Mouse (Mus musculus): ENCODE measurements around the gene Ces1f.
"Not testable (repeated sequence)": the region's sequence is repeated elsewhere in the genome, so short reads cannot be mapped to it uniquely, and the experiment has no call there.

The Ces1f gene

DNA sequence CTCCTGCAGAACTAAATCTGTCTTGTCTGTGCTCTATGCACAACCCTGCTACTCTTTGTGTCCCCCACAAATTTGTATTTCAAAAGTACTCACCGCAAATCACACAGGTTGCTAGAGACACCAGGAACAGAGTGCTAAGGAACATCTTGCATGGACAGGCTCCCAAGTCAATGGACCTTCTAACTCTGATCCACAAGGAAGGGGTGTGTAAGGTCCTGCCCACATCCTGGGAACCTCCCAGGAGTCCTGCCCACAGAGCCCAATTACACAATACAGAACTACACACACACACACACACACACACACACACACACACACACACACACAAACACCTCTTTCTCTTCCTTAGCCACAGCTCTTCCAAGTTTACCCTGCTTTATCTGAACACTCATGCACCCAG, at the start of gene Ces1f:
Ces1f (minus strand) TSS at position 192 of the 400 bp plus-strand sequence.
- no peak for DNase-seq (ENCODE audit: low read depth)

- no peak for DNase-seq (ENCODE audit: low read depth)
Measured at GRCm38 (mm10) chr8:93325123-93325522, 45.6 kb upstream of the Ces1f start.

- DNase-seq (ENCODE audit: low read depth), result no peak
Measured at GRCm38 (mm10) chr8:93317031-93317430, 37.5 kb upstream of the Ces1f start.

GRCm38 (mm10) chr8:93315557-93315956, 36.0 kb upstream of the Ces1f start:
- no peak for DNase-seq (ENCODE audit: low read depth)

- DNase-seq (ENCODE audit: low read depth), result no peak
Measured at GRCm38 (mm10) chr8:93283896-93284295, 4.3 kb upstream of the Ces1f start.

DNA sequence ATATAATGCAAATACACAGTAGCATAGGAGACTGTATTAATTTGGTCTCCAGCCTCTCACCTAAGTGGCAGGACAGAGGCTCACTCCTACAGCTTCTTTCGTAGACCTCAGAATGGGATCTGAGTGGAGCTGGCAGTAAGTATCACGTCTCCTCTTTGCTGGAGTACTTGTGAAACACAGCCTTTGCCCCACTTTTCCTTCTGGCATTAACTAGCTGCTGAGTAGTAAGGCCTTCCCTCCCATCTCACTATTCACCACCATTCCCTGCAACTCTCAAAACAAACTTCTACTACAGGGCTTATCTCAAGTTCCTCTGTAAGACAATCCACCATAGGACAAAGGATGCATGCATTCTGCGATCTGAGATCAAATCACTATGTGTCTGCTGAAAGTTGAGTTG, 2.8 kb upstream of the Ces1f start:
- DNase-seq (ENCODE audit: low read depth), result no peak

GRCm38 (mm10) chr8:93278176-93278805, 1.3 kb downstream of the Ces1f start:
- no peak for DNase-seq (ENCODE audit: low read depth)

DNA sequence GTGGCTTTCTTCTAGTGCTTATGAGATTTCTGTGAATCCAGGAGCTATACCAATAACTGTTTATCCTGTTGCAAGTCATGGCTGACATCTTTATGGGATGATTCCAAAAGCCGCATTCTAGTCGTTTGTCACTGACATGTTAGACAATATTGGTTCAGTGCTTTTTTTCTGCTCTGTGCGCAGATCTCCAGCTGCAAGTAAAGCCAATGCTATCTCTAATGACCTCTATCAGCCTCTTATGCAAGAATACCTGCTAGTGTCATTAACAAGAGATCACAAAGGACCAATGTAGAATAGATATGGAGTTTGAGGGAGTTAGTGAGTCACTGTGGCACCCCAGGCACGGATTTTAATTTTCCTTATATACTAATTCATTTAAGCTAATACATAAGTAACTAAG, 4.9 kb downstream of the Ces1f start:
- no peak for DNase-seq (ENCODE audit: low read depth)

DNA sequence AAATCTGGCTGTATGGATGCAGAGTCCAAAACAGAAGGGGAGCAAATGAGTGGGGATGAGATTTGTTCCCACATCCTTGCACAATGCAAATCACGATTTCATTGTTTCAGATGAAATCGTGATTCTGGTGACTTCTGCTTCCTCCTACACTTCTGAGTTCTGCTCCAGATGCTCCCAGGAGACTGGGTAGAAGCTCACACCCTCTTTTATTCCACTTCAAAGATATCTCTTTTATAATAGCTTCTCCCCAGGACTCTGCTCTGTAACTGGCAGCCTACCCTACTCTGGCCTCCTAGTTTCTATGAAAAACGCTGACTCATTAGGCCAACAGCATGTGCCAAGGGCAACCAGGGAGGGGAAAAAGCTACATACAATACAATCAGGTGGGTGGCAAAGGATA, 6.2 kb downstream of the Ces1f start:
- no peak for DNase-seq (ENCODE audit: low read depth)

- no peak for DNase-seq (ENCODE audit: low read depth)
Measured at GRCm38 (mm10) chr8:93272686-93273085, 6.9 kb downstream of the Ces1f start.

DNA sequence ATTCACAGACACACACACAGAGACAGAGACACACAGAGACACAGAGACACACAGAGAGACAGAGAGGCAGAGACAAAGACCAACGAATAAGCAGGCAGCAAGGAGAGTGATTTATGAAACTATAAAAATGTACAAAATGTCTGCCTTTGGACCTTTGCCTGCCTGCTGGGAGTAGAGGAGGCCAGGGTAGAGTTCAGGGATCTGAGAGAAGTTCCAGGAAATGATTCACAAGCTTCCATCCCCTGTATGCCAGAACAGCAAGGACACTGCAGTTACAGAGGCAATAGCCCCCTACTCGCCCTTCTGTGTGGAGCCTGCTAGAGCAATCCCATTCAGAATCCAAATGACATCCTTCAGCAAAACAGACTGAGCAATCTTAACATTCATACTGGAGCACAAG, 18.1 kb downstream of the Ces1f start:
- DNase-seq (ENCODE audit: low read depth), result no peak

DNA sequence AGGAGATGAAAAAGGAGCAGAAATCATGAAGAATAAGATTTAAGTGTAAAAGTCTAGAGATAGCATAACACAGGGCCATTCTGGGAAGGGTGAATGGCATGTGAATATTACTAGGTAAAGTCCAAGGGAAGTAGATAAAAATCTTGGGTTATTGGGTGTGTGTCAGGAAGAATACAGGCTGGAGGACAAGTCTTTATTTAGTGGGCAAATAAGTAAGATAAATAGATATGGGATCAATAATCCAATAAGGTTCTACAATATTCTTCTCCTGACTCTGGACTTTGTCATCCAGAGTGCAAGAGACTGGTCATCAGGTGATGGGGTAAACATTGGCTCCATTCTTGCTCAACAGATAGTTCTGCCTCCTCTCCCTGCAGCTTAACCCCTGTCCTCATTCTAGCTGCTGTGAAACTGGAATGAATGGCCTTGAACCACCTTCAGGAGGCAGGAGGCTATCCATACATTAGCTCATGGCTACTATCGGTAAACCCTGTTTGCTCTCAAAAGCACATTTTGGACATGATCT, 27.1 kb downstream of the Ces1f start:
- no peak for DNase-seq (ENCODE audit: low read depth)

DNA sequence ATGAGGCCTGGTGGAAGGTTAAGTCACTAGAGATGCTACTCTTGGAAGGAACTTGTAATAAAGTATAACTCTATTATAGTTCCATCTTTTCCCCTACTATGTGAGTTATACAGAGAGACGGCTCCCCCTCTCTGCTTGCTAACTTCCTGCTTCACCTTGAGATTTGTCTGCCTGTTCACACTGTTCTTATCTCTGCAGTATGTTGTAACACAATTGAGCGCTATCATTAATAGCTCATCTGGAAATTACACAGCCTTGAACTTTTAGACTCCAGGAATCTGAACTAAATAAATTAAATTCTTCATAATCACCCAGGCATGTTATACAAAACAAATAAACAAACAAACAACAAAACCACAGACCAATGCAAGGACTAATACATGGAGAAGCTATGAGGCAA, 33.5 kb downstream of the Ces1f start:
- DNase-seq (ENCODE audit: low read depth), result no peak

GRCm38 (mm10) chr8:93239884-93240283, 39.7 kb downstream of the Ces1f start:
- no peak for DNase-seq (ENCODE audit: low read depth)

DNA sequence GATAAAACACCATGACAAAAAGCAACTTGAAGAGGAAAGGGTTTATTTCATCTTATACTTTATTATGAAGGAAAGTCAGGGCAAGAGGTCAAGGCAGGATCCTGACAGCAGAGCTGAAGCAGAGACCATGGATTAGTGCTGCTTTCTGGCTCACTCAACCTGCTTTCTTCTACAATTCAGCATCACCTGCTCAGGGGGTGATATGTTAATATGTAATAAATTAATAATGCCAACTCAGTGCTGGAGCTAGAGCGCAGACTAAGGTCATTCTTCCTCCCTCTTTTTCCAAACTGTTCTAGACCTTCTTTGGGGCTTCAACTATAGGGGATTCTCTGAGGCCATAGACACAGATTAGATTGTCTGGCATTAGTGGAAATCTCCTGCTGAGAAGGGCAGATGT, 43.9 kb downstream of the Ces1f start:
- DNase-seq (ENCODE audit: low read depth), result no peak

- DNase-seq (ENCODE audit: low read depth), result no peak
Measured at GRCm38 (mm10) chr8:93234706-93235105, 44.8 kb downstream of the Ces1f start.

- DNase-seq (ENCODE audit: low read depth), result no peak
Measured at GRCm38 (mm10) chr8:93234068-93234467, 45.5 kb downstream of the Ces1f start.

- no peak for DNase-seq (ENCODE audit: low read depth)
Measured at GRCm38 (mm10) chr8:93229446-93229845, 50.1 kb downstream of the Ces1f start, which contains the start of gene Ces1e. TSS of gene Ces1e (minus strand) at chr8:93229619.

- no peak for DNase-seq (ENCODE audit: low read depth)
Measured at GRCm38 (mm10) chr8:93228673-93229370, 50.7 kb downstream of the Ces1f start.

DNA sequence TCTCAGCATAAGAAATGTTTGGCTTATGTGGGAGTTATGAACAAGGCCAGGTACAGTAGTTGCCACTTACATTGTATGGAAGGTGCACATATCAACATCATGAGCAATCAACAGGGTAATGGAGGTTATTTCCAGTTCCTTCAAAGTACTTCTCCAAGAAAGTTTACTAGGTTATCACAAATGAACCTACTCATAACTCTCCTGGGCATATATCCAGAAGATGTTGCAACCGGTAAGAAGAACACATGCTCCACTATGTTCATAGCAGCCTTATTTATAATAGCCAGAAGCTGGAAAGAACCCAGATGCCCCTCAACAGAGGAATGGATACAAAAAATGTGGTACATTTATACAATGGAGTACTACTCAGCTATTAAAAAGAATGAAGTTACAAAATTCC, 53.1 kb downstream of the Ces1f start:
- DNase-seq (ENCODE audit: low read depth), result not testable (repeated sequence)

DNA sequence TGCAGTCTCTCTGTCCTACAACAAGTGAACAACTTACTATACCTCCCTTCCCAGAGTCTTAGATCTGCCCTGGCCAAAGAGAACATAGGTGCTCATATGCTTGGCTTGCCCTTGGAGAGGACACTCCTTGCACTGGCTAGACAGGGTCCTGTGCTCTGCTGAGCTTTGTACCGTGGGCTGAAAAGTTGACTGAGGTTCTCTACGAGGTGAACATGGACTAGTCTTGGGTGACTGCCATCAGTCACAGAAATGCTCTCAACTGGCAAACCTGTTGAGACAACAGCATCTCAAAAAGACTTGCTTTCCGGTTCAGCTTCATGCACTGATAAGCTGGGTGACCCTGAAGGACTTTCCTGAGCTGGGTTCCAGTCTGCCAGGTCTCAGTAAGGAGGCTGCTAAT, 57.7 kb downstream of the Ces1f start:
- no peak for DNase-seq (ENCODE audit: low read depth)

GRCm38 (mm10) chr8:93217867-93218266, 61.7 kb downstream of the Ces1f start:
- no peak for DNase-seq (ENCODE audit: low read depth)

DNA sequence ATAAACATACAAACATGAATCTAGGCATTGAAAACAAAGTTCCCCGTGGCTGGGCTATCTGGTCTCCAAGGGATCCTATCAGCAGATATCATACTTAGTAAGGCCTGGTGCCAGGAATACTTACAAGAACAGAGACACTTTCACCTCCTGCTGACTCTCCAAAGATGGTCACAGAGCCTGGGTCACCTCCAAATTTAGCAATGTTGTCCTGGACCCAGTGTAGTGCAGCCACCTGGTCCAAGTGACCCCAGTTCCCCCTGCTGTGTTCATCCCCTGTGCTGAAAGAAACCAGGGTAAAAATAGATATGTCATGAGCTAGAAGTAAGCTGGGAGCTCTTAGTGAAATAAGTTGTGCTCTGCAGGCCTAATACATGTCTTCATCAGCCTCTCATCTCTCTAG, 62.2 kb downstream of the Ces1f start:
- DNase-seq (ENCODE audit: low read depth), result no peak

DNA sequence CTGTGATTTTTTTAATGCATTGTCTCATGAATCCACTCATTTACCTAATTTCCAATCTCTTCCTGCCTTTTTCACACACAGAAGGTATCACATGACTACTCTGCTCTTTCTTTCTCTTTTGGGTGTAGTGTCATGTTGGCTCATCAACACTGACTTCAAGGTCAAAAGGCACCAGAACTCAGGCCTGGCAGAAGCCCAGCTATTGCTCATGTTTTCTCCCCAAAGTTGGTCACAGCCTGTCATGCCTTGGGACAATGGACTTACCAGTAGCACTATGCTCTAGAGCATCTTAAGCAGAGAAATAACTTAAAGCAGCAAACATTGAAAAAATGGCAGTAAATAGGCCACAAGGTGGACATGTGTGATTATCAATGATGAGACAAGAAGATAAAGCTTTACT, 68.5 kb downstream of the Ces1f start:
- DNase-seq (ENCODE audit: low read depth), result no peak

Measured in naive thymus-derived CD4-positive, alpha-beta T cell, adult 2 months (primary cell).